Mouse (Mus musculus): ENCODE measurements around the gene Sap30. TPM values are rescaled to one million over a fixed set of nuclear protein-coding genes. Genes with fewer than 3 reads are reported as not detected.

The Sap30 gene
- polyA plus RNA-seq, 1 experiment from 2014 or later = 37.4 TPM

- Histone ChIP-seq H3K4me2 (no peak overlapping the region), H3K4me1 (no peaks in the 10 kb centered on the region), H3K4me3 (replicated peaks) (no peak overlapping the region), H3K27ac (0 out of 2 replicates have a peak overlapping the region, but pooled peaks have one; percentile 17), H3K9me3 (no peaks in the 10 kb centered on the region), H3K9ac (no peak overlapping the region), H3K27me3 (replicated peaks) (no peaks in the 10 kb centered on the region), H3K36me3 (no peaks in the 10 kb centered on the region)
- ATAC-seq (ENCODE audit: insufficient read depth, low FRiP score, low read depth) = peak; percentile 38
These were observed 2.2 kb upstream of the Sap30 start for GRCm38 (mm10) chr8:57489896-57490295.

- Histone ChIP-seq H3K27ac (no peak overlapping the region), H3K4me2 (no peak overlapping the region), H3K4me3 (replicated peaks) (no peak overlapping the region), H3K36me3 (no peaks in the 10 kb centered on the region), H3K4me1 (no peaks in the 10 kb centered on the region), H3K9ac (no peak overlapping the region), H3K27me3 (replicated peaks) (no peaks in the 10 kb centered on the region), H3K9me3 (no peaks in the 10 kb centered on the region)
- no peak for ATAC-seq (ENCODE audit: insufficient read depth, low FRiP score, low read depth)
- WGBS = 96% methylated on average over 1 of the region's 1 CpGs
These were observed 1.7 kb upstream of the Sap30 start for GRCm38 (mm10) chr8:57489366-57489765.

- H3K9me3 ChIP-seq = no peaks in the 10 kb centered on the region
- H3K36me3 ChIP-seq = no peaks in the 10 kb centered on the region
- H3K4me2 ChIP-seq = peak overlapping the region; percentile 93
- peak overlapping the region; percentile 86 for H3K4me3 ChIP-seq (replicated peaks)
- under 1% methylated on average over 25 of the region's 25 CpGs for WGBS
- H3K9ac ChIP-seq = peak overlapping the region; percentile 54
- H3K27me3 ChIP-seq (replicated peaks) = no peaks in the 10 kb centered on the region
- ATAC-seq (ENCODE audit: insufficient read depth, low FRiP score, low read depth) = peak; percentile 30; the same call in 1 of the 2 replicates
- peak overlapping the region; percentile 96 for H3K27ac ChIP-seq
- H3K4me1 ChIP-seq = no peaks in the 10 kb centered on the region
These were observed 679 bp upstream of the Sap30 start for GRCm38 (mm10) chr8:57488312-57488765.

- no peaks in the 10 kb centered on the region for H3K9me3 ChIP-seq
These were observed 894 bp downstream of the Sap30 start for GRCm38 (mm10) chr8:57486491-57487440.

GRCm38 (mm10) chr8:57480606-57481005 is 7.1 kb downstream of the Sap30 start:
- Histone ChIP-seq H3K4me3 (replicated peaks) (no peak overlapping the region), H3K27ac (no peak overlapping the region), H3K9ac (no peak overlapping the region), H3K36me3 (no peaks in the 10 kb centered on the region), H3K4me1 (no peaks in the 10 kb centered on the region), H3K4me2 (no peak overlapping the region), H3K9me3 (no peaks in the 10 kb centered on the region), H3K27me3 (replicated peaks) (no peaks in the 10 kb centered on the region)
- no peak for ATAC-seq (ENCODE audit: insufficient read depth, low FRiP score, low read depth)
- WGBS = 67% methylated on average over 4 of the region's 4 CpGs

More at GRCm38 (mm10) chr8:57486491-57487440, 894 bp downstream of the Sap30 start:
- Histone ChIP-seq H3K4me3 (replicated peaks) (peak overlapping the region; percentile 86), H3K27me3 (replicated peaks) (no peaks in the 10 kb centered on the region), H3K36me3 (no peaks in the 10 kb centered on the region), H3K4me1 (no peaks in the 10 kb centered on the region), H3K9ac (peak overlapping the region; percentile 40), H3K27ac (peak overlapping the region; percentile 96), H3K4me2 (peak overlapping the region; percentile 50)
- peak; percentile 33 for ATAC-seq (ENCODE audit: insufficient read depth, low FRiP score, low read depth)
- under 1% methylated on average over 54 of the region's 54 CpGs for WGBS

- Histone ChIP-seq H3K4me2 (no peak overlapping the region), H3K27ac (no peak overlapping the region), H3K9ac (no peak overlapping the region), H3K9me3 (no peaks in the 10 kb centered on the region), H3K4me3 (replicated peaks) (no peak overlapping the region), H3K4me1 (no peaks in the 10 kb centered on the region), H3K27me3 (replicated peaks) (no peaks in the 10 kb centered on the region), H3K36me3 (no peaks in the 10 kb centered on the region)
- 86% methylated on average over 8 of the region's 8 CpGs for WGBS
- ATAC-seq (ENCODE audit: insufficient read depth, low FRiP score, low read depth) = no peak
These were observed 8.0 kb downstream of the Sap30 start for GRCm38 (mm10) chr8:57479700-57480099.

- no peaks in the 10 kb centered on the region for H3K9me3 ChIP-seq
- H3K27ac ChIP-seq = no peak overlapping the region
- no peaks in the 10 kb centered on the region for H3K36me3 ChIP-seq
- H3K27me3 ChIP-seq (replicated peaks) = no peaks in the 10 kb centered on the region
- H3K4me1 ChIP-seq = no peaks in the 10 kb centered on the region
- 46% methylated on average over 3 of the region's 3 CpGs for WGBS
- H3K4me3 ChIP-seq (replicated peaks) = no peak overlapping the region
- ATAC-seq (ENCODE audit: insufficient read depth, low FRiP score, low read depth) = no peak
- no peak overlapping the region for H3K4me2 ChIP-seq
- no peak overlapping the region for H3K9ac ChIP-seq
These were observed 9.3 kb downstream of the Sap30 start for GRCm38 (mm10) chr8:57478406-57478805.

- Histone ChIP-seq H3K36me3 (no peaks in the 10 kb centered on the region), H3K9ac (no peak overlapping the region), H3K27me3 (replicated peaks) (no peaks in the 10 kb centered on the region), H3K4me3 (replicated peaks) (no peak overlapping the region), H3K4me1 (no peaks in the 10 kb centered on the region), H3K27ac (no peak overlapping the region), H3K9me3 (no peaks in the 10 kb centered on the region), H3K4me2 (no peak overlapping the region)
- WGBS = 67% methylated on average over 6 of the region's 6 CpGs
- ATAC-seq (ENCODE audit: insufficient read depth, low FRiP score, low read depth) = no peak
These were observed 13.9 kb downstream of the Sap30 start for GRCm38 (mm10) chr8:57473751-57474150.

- 89% methylated on average over 5 of the region's 5 CpGs for WGBS
- Histone ChIP-seq H3K27ac (no peak overlapping the region), H3K9ac (no peak overlapping the region), H3K36me3 (no peaks in the 10 kb centered on the region), H3K27me3 (replicated peaks) (no peaks in the 10 kb centered on the region), H3K4me3 (replicated peaks) (no peak overlapping the region), H3K4me2 (no peak overlapping the region), H3K4me1 (no peaks in the 10 kb centered on the region), H3K9me3 (no peaks in the 10 kb centered on the region)
- no peak for ATAC-seq (ENCODE audit: insufficient read depth, low FRiP score, low read depth)
These were observed 16.8 kb downstream of the Sap30 start for GRCm38 (mm10) chr8:57470863-57471262.

GRCm38 (mm10) chr8:57468624-57469023 is 19.0 kb downstream of the Sap30 start:
- peak; percentile 76; the same call in 1 of the 2 replicates for ATAC-seq (ENCODE audit: insufficient read depth, low FRiP score, low read depth)
- no peaks in the 10 kb centered on the region for H3K36me3 ChIP-seq
- H3K27ac ChIP-seq = no peak overlapping the region
- 39% methylated on average over 5 of the region's 5 CpGs for WGBS
- H3K27me3 ChIP-seq (replicated peaks) = no peaks in the 10 kb centered on the region
- no peak overlapping the region for H3K4me2 ChIP-seq
- H3K9me3 ChIP-seq = no peaks in the 10 kb centered on the region
- H3K4me3 ChIP-seq (replicated peaks) = no peak overlapping the region
- H3K9ac ChIP-seq = no peak overlapping the region
- H3K4me1 ChIP-seq = no peaks in the 10 kb centered on the region

GRCm38 (mm10) chr8:57463757-57464156 is 23.9 kb downstream of the Sap30 start:
- H3K36me3 ChIP-seq = no peaks in the 10 kb centered on the region

GRCm38 (mm10) chr8:57462839-57463238 is 24.8 kb downstream of the Sap30 start:
- H3K4me3 ChIP-seq (replicated peaks) = no peak overlapping the region
- ATAC-seq (ENCODE audit: insufficient read depth, low FRiP score, low read depth) = no peak
- no peaks in the 10 kb centered on the region for H3K27me3 ChIP-seq (replicated peaks)
- H3K27ac ChIP-seq = no peak overlapping the region
- H3K36me3 ChIP-seq = no peaks in the 10 kb centered on the region
- H3K9me3 ChIP-seq = no peaks in the 10 kb centered on the region
- no peak overlapping the region for H3K4me2 ChIP-seq
- 38% methylated on average over 1 of the region's 1 CpGs for WGBS
- H3K4me1 ChIP-seq = no peaks in the 10 kb centered on the region
- H3K9ac ChIP-seq = no peak overlapping the region

More at GRCm38 (mm10) chr8:57463757-57464156, 23.9 kb downstream of the Sap30 start:
- Histone ChIP-seq H3K9ac (no peak overlapping the region), H3K27ac (no peak overlapping the region), H3K27me3 (replicated peaks) (no peaks in the 10 kb centered on the region), H3K4me1 (no peaks in the 10 kb centered on the region), H3K4me2 (no peak overlapping the region), H3K4me3 (replicated peaks) (no peak overlapping the region), H3K9me3 (no peaks in the 10 kb centered on the region)
- 75% methylated on average over 3 of the region's 3 CpGs for WGBS
- no peak for ATAC-seq (ENCODE audit: insufficient read depth, low FRiP score, low read depth)

Measured in stomach, embryonic 15.5 days (tissue).